Mouse (Mus musculus) E14TG2a.4 (cell line): Measurements from ENCODE around the gene Edn1.

Experiments
- H3K27me3 ChIP-seq: 2 replicates; pipeline ENCODE4 v1.6.1; 2014; ENCODE audit warnings: low read length, control low read depth; ENCODE audit not compliant: insufficient read depth
- H3K36me3 ChIP-seq: 2 replicates; pipeline ENCODE4 v1.6.1; 2014; ENCODE audit warnings: low read length, control low read depth; ENCODE audit not compliant: insufficient read depth
- H3K4me1 ChIP-seq: replicated peaks from 2 replicates; pipeline ENCODE4 v1.6.1; 2014; ENCODE audit warnings: low read depth, low read length, control low read depth
- H3K4me3 ChIP-seq: replicated peaks from 2 replicates; pipeline ENCODE4 v1.5.1; 2014; ENCODE audit warnings: mild to moderate bottlenecking, low read length
- H3K9me3 ChIP-seq: 2 replicates; pipeline ENCODE4 v1.6.1; 2014; ENCODE audit warnings: low read length, control low read depth
- CTCF ChIP-seq: conservative IDR thresholded peaks from 2 replicates; pipeline ENCODE4 v1.5.1; 2014; ENCODE audit warnings: low read length
- NANOG ChIP-seq: IDR thresholded peaks from 2 replicates; pipeline ENCODE4 v1.6.1; 2014; ENCODE audit warnings: borderline replicate concordance, low read length, mixed read lengths
- POU5F1 ChIP-seq: IDR thresholded peaks from 2 replicates; pipeline ENCODE4 v1.6.1; 2014; ENCODE audit warnings: low read length, borderline replicate concordance

The Edn1 gene

DNA sequence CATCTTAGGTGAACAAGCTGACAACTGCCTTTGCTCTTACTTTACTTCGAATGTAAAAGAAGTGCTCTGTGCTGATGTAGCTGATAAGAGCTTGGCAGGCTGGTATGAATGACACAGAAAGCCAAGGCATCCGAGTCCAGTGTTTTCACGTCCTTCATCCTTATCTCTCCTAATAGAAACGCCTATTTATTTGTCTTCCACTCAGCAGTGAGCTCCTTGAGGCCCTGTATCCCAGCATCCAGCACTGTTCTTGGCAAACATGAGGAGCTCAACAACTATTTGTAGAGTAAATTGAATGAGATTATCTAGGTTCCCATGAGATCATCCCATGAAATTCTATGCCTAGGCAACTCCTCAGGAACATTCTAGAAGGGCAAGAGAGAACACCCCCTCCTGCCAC, 35.1 kb downstream of the Edn1 start:
- no peak for TF ChIP-seq NANOG
- TF ChIP-seq CTCF: no peak
- no peak for TF ChIP-seq POU5F1
- Histone ChIP-seq H3K4me3 (no peak overlapping the region), H3K27me3 (no peaks in the 10 kb centered on the region), H3K9me3 (no peaks in the 10 kb centered on the region), H3K36me3 (no peaks in the 10 kb centered on the region), H3K4me1 (peaks cover 7% of the 10 kb centered on the region)

DNA sequence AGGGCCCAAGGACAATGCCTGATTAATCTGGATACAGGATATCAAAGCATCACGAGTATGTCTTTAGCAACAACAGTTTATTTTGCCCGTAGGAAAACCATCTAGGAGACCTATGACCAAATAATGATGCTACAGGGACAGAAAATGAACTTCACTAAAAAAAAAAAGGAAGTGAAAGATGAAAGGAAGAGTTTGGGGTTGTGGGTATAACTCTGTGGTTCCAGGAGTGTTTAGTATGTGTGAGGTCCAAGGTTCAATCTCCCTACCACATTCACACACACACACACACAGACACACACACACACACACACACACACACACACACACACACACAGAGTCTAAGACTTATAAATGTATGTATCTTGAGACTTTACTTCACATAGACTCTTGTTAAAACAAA, 35.8 kb downstream of the Edn1 start:
- no peak for TF ChIP-seq CTCF
- no peak for TF ChIP-seq NANOG
- no peak for TF ChIP-seq POU5F1
- H3K27me3 ChIP-seq: no peaks in the 10 kb centered on the region
- H3K9me3 ChIP-seq: no peaks in the 10 kb centered on the region
- peaks cover 7% of the 10 kb centered on the region for H3K4me1 ChIP-seq
- H3K4me3 ChIP-seq: no peak overlapping the region
- no peaks in the 10 kb centered on the region for H3K36me3 ChIP-seq

DNA sequence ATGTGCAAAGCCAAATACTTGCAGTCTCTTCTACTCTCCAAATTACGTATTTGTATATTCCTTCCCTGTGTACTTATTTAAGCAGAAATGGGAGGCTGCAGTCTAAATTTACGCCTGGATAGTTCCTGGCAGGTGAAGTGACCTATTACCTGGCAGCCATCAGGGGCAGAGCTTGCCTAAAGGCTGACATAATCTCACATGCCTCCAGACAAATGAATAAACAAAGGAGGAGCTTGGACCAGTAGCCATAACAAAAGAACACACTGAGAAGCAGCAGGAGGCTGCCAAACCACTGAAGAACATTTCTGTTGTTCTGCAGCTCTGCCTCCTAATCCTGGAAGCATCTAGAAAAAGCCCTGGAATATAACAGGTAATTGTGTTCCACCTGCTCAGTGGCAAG, 38.2 kb downstream of the Edn1 start:
- H3K27me3 ChIP-seq: peaks cover 5% of the 10 kb centered on the region; the same call in 1 of the 2 replicates

DNA sequence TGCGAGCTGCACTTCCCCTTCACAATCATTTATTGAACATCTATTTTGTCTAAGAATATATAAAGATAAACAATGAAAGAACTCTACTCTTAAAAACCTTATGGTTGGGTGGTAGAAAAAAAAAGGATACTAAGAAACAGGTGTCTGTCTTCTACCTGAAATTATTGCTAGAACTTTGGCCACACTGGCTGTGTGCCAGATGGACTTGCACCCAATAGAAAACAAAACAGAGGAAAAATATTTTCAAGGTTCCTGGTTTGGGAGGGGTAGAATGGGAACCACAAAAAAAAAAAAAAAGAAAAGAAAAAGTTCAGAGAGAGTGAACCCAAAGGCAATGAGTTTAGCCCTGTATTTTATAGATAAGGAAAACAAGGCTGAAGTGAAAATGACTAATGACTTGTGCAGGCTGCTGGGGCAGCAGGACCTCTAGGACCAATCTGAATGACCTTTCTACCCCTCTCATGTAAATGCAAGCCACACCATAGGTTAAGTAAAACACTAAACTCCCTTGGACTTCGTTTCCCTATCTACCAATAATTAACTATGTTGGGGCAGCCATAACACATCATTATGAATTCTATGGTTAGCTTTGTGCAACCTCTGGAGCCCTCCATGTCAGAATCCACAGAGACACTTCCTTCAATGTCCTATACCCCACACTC, 40.7 kb downstream of the Edn1 start:
- peaks cover 19% of the 10 kb centered on the region for H3K4me1 ChIP-seq
- no peak for TF ChIP-seq CTCF
- H3K27me3 ChIP-seq: peaks cover 10% of the 10 kb centered on the region; the same call in 1 of the 2 replicates
- no peak overlapping the region for H3K4me3 ChIP-seq
- no peaks in the 10 kb centered on the region for H3K36me3 ChIP-seq
- no peaks in the 10 kb centered on the region for H3K9me3 ChIP-seq

More for the DNA sequence above, 38.2 kb downstream of the Edn1 start:
- no peak for TF ChIP-seq CTCF
- TF ChIP-seq NANOG: no peak
- TF ChIP-seq POU5F1: no peak
- Histone ChIP-seq H3K36me3 (no peaks in the 10 kb centered on the region), H3K4me3 (no peak overlapping the region), H3K9me3 (no peaks in the 10 kb centered on the region), H3K4me1 (peaks cover 7% of the 10 kb centered on the region)

DNA sequence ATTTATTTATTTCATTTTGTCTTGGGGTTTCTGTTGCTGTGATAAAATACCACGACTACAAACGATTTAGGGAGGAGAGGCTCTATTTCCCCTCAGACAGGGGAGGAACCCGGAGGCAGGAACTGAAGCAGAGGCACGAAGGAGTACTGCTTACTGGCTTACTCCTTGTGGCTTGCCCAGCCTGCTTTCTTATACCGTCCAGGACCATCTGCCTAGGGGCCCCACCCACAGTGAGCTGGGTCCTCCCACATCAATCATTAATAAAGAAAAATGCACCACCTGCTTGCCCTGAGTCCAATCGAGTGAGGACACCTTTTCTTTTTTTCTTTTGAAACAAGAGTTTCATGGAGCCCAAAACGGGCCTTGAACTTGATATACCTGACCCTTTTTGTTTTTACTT, 44.2 kb downstream of the Edn1 start:
- TF ChIP-seq NANOG (no peak), POU5F1 (no peak), CTCF (no peak)
- Histone ChIP-seq H3K36me3 (no peaks in the 10 kb centered on the region), H3K27me3 (peaks cover 16% of the 10 kb centered on the region), H3K4me3 (no peak overlapping the region), H3K9me3 (no peaks in the 10 kb centered on the region), H3K4me1 (peaks cover 13% of the 10 kb centered on the region)

DNA sequence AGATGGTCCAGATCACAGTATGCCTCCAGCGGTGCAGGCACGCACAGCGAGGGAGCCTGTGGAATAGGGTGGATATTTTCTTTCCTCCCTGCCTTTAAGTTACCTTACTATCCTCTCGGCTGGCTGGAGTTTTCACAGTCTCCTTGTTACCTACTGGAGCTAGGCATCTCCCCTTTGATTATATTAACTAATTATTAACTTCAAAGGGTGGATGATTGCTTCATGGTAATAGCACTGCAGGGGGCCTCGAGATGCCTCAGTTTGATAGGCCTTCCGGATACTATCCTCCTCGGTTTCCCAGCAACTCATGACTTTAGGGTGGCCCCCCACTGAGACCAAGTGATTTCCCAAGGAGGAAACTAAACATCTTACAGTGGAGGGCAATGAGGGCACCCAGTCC, 45.1 kb downstream of the Edn1 start:
- Histone ChIP-seq H3K36me3 (no peaks in the 10 kb centered on the region), H3K9me3 (no peaks in the 10 kb centered on the region), H3K4me1 (peaks cover 13% of the 10 kb centered on the region), H3K4me3 (no peak overlapping the region), H3K27me3 (peaks cover 16% of the 10 kb centered on the region)
- TF ChIP-seq POU5F1 (no peak), CTCF (no peak), NANOG (peak; percentile 78; the same call in 1 of the 2 replicates)

DNA sequence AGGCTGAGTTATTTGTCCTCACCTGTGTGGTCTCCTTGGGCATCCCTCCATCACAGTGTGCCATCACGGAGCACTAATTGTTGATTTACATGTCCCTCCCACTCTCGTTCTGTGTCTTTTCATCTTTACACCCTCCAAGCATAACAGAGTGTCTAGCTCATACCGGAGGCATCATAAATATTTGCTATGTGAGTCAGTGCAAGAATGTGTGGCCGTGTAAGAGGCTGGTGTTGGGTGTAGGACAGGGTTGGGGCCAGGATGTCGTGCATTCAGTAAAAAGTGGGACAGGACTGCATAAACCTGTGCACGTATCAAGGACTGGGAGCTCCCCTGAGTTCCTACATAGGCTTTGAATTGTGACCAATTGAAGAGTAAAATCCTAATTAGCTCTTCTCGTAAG, 50.4 kb downstream of the Edn1 start:
- Histone ChIP-seq H3K4me1 (peaks cover 5% of the 10 kb centered on the region), H3K9me3 (no peaks in the 10 kb centered on the region), H3K27me3 (peaks cover 7% of the 10 kb centered on the region), H3K4me3 (no peak overlapping the region), H3K36me3 (no peaks in the 10 kb centered on the region)
- TF ChIP-seq CTCF (no peak), NANOG (no peak), POU5F1 (no peak)
